Mouse (Mus musculus): ENCODE results near the gene Ndfip2. TPM values are rescaled to one million over a fixed set of nuclear protein-coding genes. Genes with fewer than 3 reads are reported as not detected.

Ndfip2 gene
- polyA plus RNA-seq, 1 experiment from 2014 or later, result 57.8 TPM

GRCm38 (mm10) chr14:105313877-105314276, 55.5 kb downstream of the Ndfip2 start:
- Histone ChIP-seq H3K27me3 (ENCODE audit: control insufficient read depth, insufficient read depth, low read length) (no peaks in the 10 kb centered on the region), H3K36me3 (ENCODE audit: control insufficient read depth, insufficient read depth, low read length) (no peaks in the 10 kb centered on the region), H3K27ac (ENCODE audit: low read depth, low read length) (no peak overlapping the region), H3K4me3 (ENCODE audit: low read depth, low read length) (0 out of 2 replicates have a peak overlapping the region, but pooled peaks have one; percentile 2), H3K9me3 (replicated peaks; ENCODE audit: control insufficient read depth, low read length) (no peaks in the 10 kb centered on the region), H3K9ac (ENCODE audit: low read depth, low read length) (0 out of 2 replicates have a peak overlapping the region, but pooled peaks have one; percentile 28), H3K4me2 (peak overlapping the region; percentile 51), H3K4me1 (ENCODE audit: control insufficient read depth, insufficient read depth, low read length) (peaks cover 7% of the 10 kb centered on the region)
- no peak for ATAC-seq (replicated peaks; ENCODE audit: insufficient number of reproducible peaks, low FRiP score, low TSS enrichment)
- 34% methylated on average over 5 of the region's 5 CpGs for WGBS (ENCODE audit: insufficient replicate concordance)

GRCm38 (mm10) chr14:105321712-105322111, 63.3 kb downstream of the Ndfip2 start:
- no peak for ATAC-seq (replicated peaks; ENCODE audit: insufficient number of reproducible peaks, low FRiP score, low TSS enrichment)
- no peak overlapping the region for H3K27ac ChIP-seq (ENCODE audit: low read depth, low read length)
- WGBS (ENCODE audit: insufficient replicate concordance), result 78% methylated on average over 3 of the region's 3 CpGs

GRCm38 (mm10) chr14:105322829-105323228, 64.5 kb downstream of the Ndfip2 start:
- no peak overlapping the region for H3K4me2 ChIP-seq
- no peaks in the 10 kb centered on the region for H3K9me3 ChIP-seq (replicated peaks; ENCODE audit: control insufficient read depth, low read length)
- no peak overlapping the region for H3K9ac ChIP-seq (ENCODE audit: low read depth, low read length)
- ATAC-seq (replicated peaks; ENCODE audit: insufficient number of reproducible peaks, low FRiP score, low TSS enrichment), result no peak
- H3K27ac ChIP-seq (ENCODE audit: low read depth, low read length), result no peak overlapping the region
- no peak overlapping the region for H3K4me3 ChIP-seq (ENCODE audit: low read depth, low read length)
- no peaks in the 10 kb centered on the region for H3K27me3 ChIP-seq (ENCODE audit: control insufficient read depth, insufficient read depth, low read length)
- H3K36me3 ChIP-seq (ENCODE audit: control insufficient read depth, insufficient read depth, low read length), result no peaks in the 10 kb centered on the region; the same call in 1 of the 2 replicates
- 88% methylated on average over 5 of the region's 5 CpGs for WGBS (ENCODE audit: insufficient replicate concordance)
- H3K4me1 ChIP-seq (ENCODE audit: control insufficient read depth, insufficient read depth, low read length), result no peaks in the 10 kb centered on the region

More at GRCm38 (mm10) chr14:105321712-105322111, 63.3 kb downstream of the Ndfip2 start:
- no peak overlapping the region for H3K9ac ChIP-seq (ENCODE audit: low read depth, low read length)
- no peaks in the 10 kb centered on the region for H3K9me3 ChIP-seq (replicated peaks; ENCODE audit: control insufficient read depth, low read length)
- no peaks in the 10 kb centered on the region for H3K27me3 ChIP-seq (ENCODE audit: control insufficient read depth, insufficient read depth, low read length)
- H3K4me2 ChIP-seq, result no peak overlapping the region
- no peaks in the 10 kb centered on the region for H3K4me1 ChIP-seq (ENCODE audit: control insufficient read depth, insufficient read depth, low read length)
- H3K4me3 ChIP-seq (ENCODE audit: low read depth, low read length), result no peak overlapping the region
- H3K36me3 ChIP-seq (ENCODE audit: control insufficient read depth, insufficient read depth, low read length), result no peaks in the 10 kb centered on the region; the same call in 1 of the 2 replicates

GRCm38 (mm10) chr14:105323448-105323847, 65.1 kb downstream of the Ndfip2 start:
- H3K4me1 ChIP-seq (ENCODE audit: control insufficient read depth, insufficient read depth, low read length), result no peaks in the 10 kb centered on the region
- 83% methylated on average over 9 of the region's 9 CpGs for WGBS (ENCODE audit: insufficient replicate concordance)
- no peaks in the 10 kb centered on the region for H3K27me3 ChIP-seq (ENCODE audit: control insufficient read depth, insufficient read depth, low read length)
- no peak for ATAC-seq (replicated peaks; ENCODE audit: insufficient number of reproducible peaks, low FRiP score, low TSS enrichment)
- H3K27ac ChIP-seq (ENCODE audit: low read depth, low read length), result no peak overlapping the region
- H3K9me3 ChIP-seq (replicated peaks; ENCODE audit: control insufficient read depth, low read length), result no peaks in the 10 kb centered on the region
- no peaks in the 10 kb centered on the region; the same call in 1 of the 2 replicates for H3K36me3 ChIP-seq (ENCODE audit: control insufficient read depth, insufficient read depth, low read length)
- no peak overlapping the region for H3K9ac ChIP-seq (ENCODE audit: low read depth, low read length)
- no peak overlapping the region for H3K4me2 ChIP-seq
- H3K4me3 ChIP-seq (ENCODE audit: low read depth, low read length), result no peak overlapping the region

GRCm38 (mm10) chr14:105328397-105329302, 70.3 kb downstream of the Ndfip2 start:
- no peaks in the 10 kb centered on the region; the same call in 1 of the 2 replicates for H3K36me3 ChIP-seq (ENCODE audit: control insufficient read depth, insufficient read depth, low read length)
- 0 out of 2 replicates have a peak, but pooled peaks have one; percentile 67 for ATAC-seq (replicated peaks; ENCODE audit: insufficient number of reproducible peaks, low FRiP score, low TSS enrichment)
- H3K9me3 ChIP-seq (replicated peaks; ENCODE audit: control insufficient read depth, low read length), result no peaks in the 10 kb centered on the region
- 27% methylated on average over 13 of the region's 13 CpGs for WGBS (ENCODE audit: insufficient replicate concordance)
- H3K4me1 ChIP-seq (ENCODE audit: control insufficient read depth, insufficient read depth, low read length), result peaks cover 7% of the 10 kb centered on the region
- H3K4me2 ChIP-seq, result peak overlapping the region; percentile 59
- H3K27ac ChIP-seq (ENCODE audit: low read depth, low read length), result peak overlapping the region; percentile 81
- peak overlapping the region; percentile 61 for H3K9ac ChIP-seq (ENCODE audit: low read depth, low read length)
- peak overlapping the region; percentile 14; the same call in 1 of the 2 replicates for H3K4me3 ChIP-seq (ENCODE audit: low read depth, low read length)
- no peaks in the 10 kb centered on the region for H3K27me3 ChIP-seq (ENCODE audit: control insufficient read depth, insufficient read depth, low read length)

- no peak overlapping the region for H3K4me3 ChIP-seq (ENCODE audit: low read depth, low read length)
- H3K4me2 ChIP-seq, result peak overlapping the region; percentile 32
- no peak overlapping the region for H3K27ac ChIP-seq (ENCODE audit: low read depth, low read length)
- peaks cover 7% of the 10 kb centered on the region for H3K4me1 ChIP-seq (ENCODE audit: control insufficient read depth, insufficient read depth, low read length)
- no peak for ATAC-seq (replicated peaks; ENCODE audit: insufficient number of reproducible peaks, low FRiP score, low TSS enrichment)
- no peaks in the 10 kb centered on the region for H3K9me3 ChIP-seq (replicated peaks; ENCODE audit: control insufficient read depth, low read length)
- WGBS (ENCODE audit: insufficient replicate concordance), result 69% methylated on average over 16 of the region's 16 CpGs
- no peaks in the 10 kb centered on the region for H3K27me3 ChIP-seq (ENCODE audit: control insufficient read depth, insufficient read depth, low read length)
- H3K9ac ChIP-seq (ENCODE audit: low read depth, low read length), result no peak overlapping the region
- H3K36me3 ChIP-seq (ENCODE audit: control insufficient read depth, insufficient read depth, low read length), result no peaks in the 10 kb centered on the region
These were observed 75.2 kb downstream of the Ndfip2 start for GRCm38 (mm10) chr14:105333475-105334094.

- no peaks in the 10 kb centered on the region for H3K27me3 ChIP-seq (ENCODE audit: control insufficient read depth, insufficient read depth, low read length)
- no peaks in the 10 kb centered on the region for H3K9me3 ChIP-seq (replicated peaks; ENCODE audit: control insufficient read depth, low read length)
- H3K4me1 ChIP-seq (ENCODE audit: control insufficient read depth, insufficient read depth, low read length), result no peaks in the 10 kb centered on the region
- no peak overlapping the region for H3K4me3 ChIP-seq (ENCODE audit: low read depth, low read length)
- 68% methylated on average over 8 of the region's 8 CpGs for WGBS (ENCODE audit: insufficient replicate concordance)
- no peak overlapping the region for H3K27ac ChIP-seq (ENCODE audit: low read depth, low read length)
- H3K4me2 ChIP-seq, result no peak overlapping the region
- no peaks in the 10 kb centered on the region for H3K36me3 ChIP-seq (ENCODE audit: control insufficient read depth, insufficient read depth, low read length)
- ATAC-seq (replicated peaks; ENCODE audit: insufficient number of reproducible peaks, low FRiP score, low TSS enrichment), result no peak
- no peak overlapping the region for H3K9ac ChIP-seq (ENCODE audit: low read depth, low read length)
These were observed 83.4 kb downstream of the Ndfip2 start for GRCm38 (mm10) chr14:105341765-105342164.

- ATAC-seq (replicated peaks; ENCODE audit: insufficient number of reproducible peaks, low FRiP score, low TSS enrichment), result no peak
- WGBS (ENCODE audit: insufficient replicate concordance), result 45% methylated on average over 11 of the region's 11 CpGs
- Histone ChIP-seq H3K4me3 (ENCODE audit: low read depth, low read length) (no peak overlapping the region), H3K27ac (ENCODE audit: low read depth, low read length) (no peak overlapping the region), H3K9ac (ENCODE audit: low read depth, low read length) (no peak overlapping the region), H3K27me3 (ENCODE audit: control insufficient read depth, insufficient read depth, low read length) (no peaks in the 10 kb centered on the region), H3K36me3 (ENCODE audit: control insufficient read depth, insufficient read depth, low read length) (no peaks in the 10 kb centered on the region), H3K9me3 (replicated peaks; ENCODE audit: control insufficient read depth, low read length) (no peaks in the 10 kb centered on the region), H3K4me2 (no peak overlapping the region), H3K4me1 (ENCODE audit: control insufficient read depth, insufficient read depth, low read length) (no peaks in the 10 kb centered on the region)
These were observed 95.7 kb downstream of the Ndfip2 start for GRCm38 (mm10) chr14:105354121-105354520.

Data from heart, embryonic 11.5 days (tissue).